Mouse (Mus musculus): ENCODE measurements at regions not wholly inside any gene's neighbourhood (a gene's known extent, or its start where the extent isn't known, plus 50 kb on each side); places are given as distances from the start of the nearest gene placed in this dataset.

GRCm38 (mm10) chr12:110154963-110155325 lies 123.9 kb upstream of the Dio3 start:
- Histone ChIP-seq H3K9me3 (replicated peaks; ENCODE audit: low read length) (peaks cover 76% of the 10 kb centered on the region), H3K4me2 (ENCODE audit: insufficient read depth, low read depth, poor library complexity, severe bottlenecking) (no peak overlapping the region)

GRCm38 (mm10) chr12:110156441-110156840 lies 122.4 kb upstream of the Dio3 start:
- no peaks in the 10 kb centered on the region for H3K36me3 ChIP-seq (replicated peaks in 1 of 2; ENCODE audit: control insufficient read depth in 1 of 2, insufficient read depth in 1 of 2, low read length in 1 of 2)
- in situ Hi-C loops (cut with MboI; ENCODE audit: low pct_ligation_motif_present, low pct_unique_long_range_greater_than_20kb, low sequenced_read_pairs) (no loop called here), dilution Hi-C loops (cut with MboI; ENCODE audit: extremely low pct_ligation_motif_present, extremely low pct_unique_long_range_greater_than_20kb, low sequenced_read_pairs) (no loop called here)
- H3K4me2 ChIP-seq (ENCODE audit: insufficient read depth, low read depth, poor library complexity, severe bottlenecking): no peak overlapping the region
- H3K27ac ChIP-seq (ENCODE audit: insufficient read depth, low read depth): no peak overlapping the region
- H3K4me3 ChIP-seq (replicated peaks in 1 of 3; ENCODE audit: low read depth in 2 of 3, low read length in 2 of 3, poor library complexity in 1 of 3): no peak overlapping the region
- no peak for TF ChIP-seq MYC (IDR thresholded peaks at IDR 0.05; ENCODE audit: low read depth, low read length)
- peaks cover 77% of the 10 kb centered on the region for H3K9me3 ChIP-seq (replicated peaks; ENCODE audit: low read length)
- no peaks in the 10 kb centered on the region for H3K27me3 ChIP-seq (replicated peaks)
- DNase-seq (ENCODE audit: extremely low read depth): no peak
- no peak overlapping the region for H3K9ac ChIP-seq (ENCODE audit: insufficient read depth, low read depth)
- no peaks in the 10 kb centered on the region for H3K4me1 ChIP-seq (ENCODE audit: control insufficient read depth in 1 of 2, insufficient read depth in 2 of 2)
- no peaks in the 10 kb centered on the region for H3K79me2 ChIP-seq (replicated peaks; ENCODE audit: control insufficient read depth, extremely low read depth, insufficient read depth, poor library complexity, severe bottlenecking)

More at GRCm38 (mm10) chr12:110154963-110155325, 123.9 kb upstream of the Dio3 start:
- in situ Hi-C loops (cut with MboI; ENCODE audit: low pct_ligation_motif_present, low pct_unique_long_range_greater_than_20kb, low sequenced_read_pairs) (no loop called here), dilution Hi-C loops (cut with MboI; ENCODE audit: extremely low pct_ligation_motif_present, extremely low pct_unique_long_range_greater_than_20kb, low sequenced_read_pairs) (no loop called here)
- no peak for DNase-seq (ENCODE audit: extremely low read depth)
- no peaks in the 10 kb centered on the region for H3K4me1 ChIP-seq (ENCODE audit: control insufficient read depth in 1 of 2, insufficient read depth in 2 of 2)
- no peak overlapping the region for H3K27ac ChIP-seq (ENCODE audit: insufficient read depth, low read depth)
- no peaks in the 10 kb centered on the region for H3K27me3 ChIP-seq (replicated peaks)
- no peak overlapping the region for H3K9ac ChIP-seq (ENCODE audit: insufficient read depth, low read depth)
- no peak for TF ChIP-seq EP300 (IDR thresholded peaks at IDR 0.05; ENCODE audit: low read length)
- no peak for TF ChIP-seq ZKSCAN1 (IDR thresholded peaks at IDR 0.05; ENCODE audit: borderline replicate concordance, low read depth, low read length)
- TF ChIP-seq RCOR1 (conservative IDR thresholded peaks at IDR 0.05; ENCODE audit: low read depth, low read length): no peak
- no peak for TF ChIP-seq BHLHE40 (IDR thresholded peaks at IDR 0.05; ENCODE audit: low read depth, low read length)
- TF ChIP-seq ETS1 (conservative IDR thresholded peaks at IDR 0.05; ENCODE audit: low read depth, low read length): no peak
- no peak for TF ChIP-seq JUN (IDR thresholded peaks at IDR 0.05; ENCODE audit: insufficient read depth, low read depth, low read length)
- no peak for TF ChIP-seq HCFC1 (IDR thresholded peaks at IDR 0.05; ENCODE audit: low read depth, low read length)
- TF ChIP-seq MAFK (IDR thresholded peaks at IDR 0.05; ENCODE audit: insufficient replicate concordance, low read length): no peak
- no peak for TF ChIP-seq CHD2 (IDR thresholded peaks at IDR 0.05; ENCODE audit: low read length)
- no peak for TF ChIP-seq NRF1 (IDR thresholded peaks at IDR 0.05; ENCODE audit: low read depth, low read length)
- no peaks in the 10 kb centered on the region for H3K79me2 ChIP-seq (replicated peaks; ENCODE audit: control insufficient read depth, extremely low read depth, insufficient read depth, poor library complexity, severe bottlenecking)
- H3K36me3 ChIP-seq (replicated peaks in 1 of 2; ENCODE audit: control insufficient read depth in 1 of 2, insufficient read depth in 1 of 2, low read length in 1 of 2): no peaks in the 10 kb centered on the region
- H3K4me3 ChIP-seq (replicated peaks in 1 of 3; ENCODE audit: low read depth in 2 of 3, low read length in 2 of 3, poor library complexity in 1 of 3): peak overlapping the region in 1 of 3 experiments; percentile 22

DNA sequence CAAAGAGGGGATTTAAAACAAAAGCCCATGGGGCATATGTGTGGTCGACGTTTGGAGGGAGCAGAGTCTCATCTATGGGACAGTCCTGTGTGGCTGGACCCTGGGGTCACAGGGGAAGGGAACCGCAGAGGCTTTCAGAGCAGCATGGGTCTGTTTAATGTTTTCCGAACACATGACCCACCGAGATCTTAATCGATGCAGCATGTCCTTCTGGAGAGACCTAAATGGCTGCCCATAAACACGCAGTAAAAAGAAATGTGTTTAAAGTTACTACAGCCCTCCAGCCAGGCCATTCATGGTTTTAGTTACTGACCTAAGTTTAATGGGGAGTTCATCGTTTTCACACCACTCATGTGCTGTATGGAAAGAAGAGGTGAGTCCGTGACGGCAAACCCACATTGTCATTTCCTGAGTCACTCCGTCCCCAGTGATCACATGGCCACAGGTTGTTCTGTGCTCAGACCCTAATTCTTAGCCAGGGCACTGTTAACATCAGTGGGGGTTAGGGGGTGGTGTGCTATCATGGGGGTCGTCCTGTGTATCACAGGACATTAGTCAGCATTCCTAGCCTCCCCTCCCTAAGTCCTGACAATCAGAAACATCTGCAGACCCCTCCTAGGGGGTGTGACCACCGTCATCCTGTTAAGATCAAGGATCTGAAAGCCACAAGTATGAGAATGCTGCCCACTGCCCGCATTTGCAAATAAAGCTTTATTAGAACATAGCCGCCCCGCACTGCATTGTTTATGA lies 120.7 kb upstream of the Dio3 start:
- TF ChIP-seq NELFE (IDR thresholded peaks at IDR 0.05; ENCODE audit: low read depth, low read length) (no peak), RAD21 (IDR thresholded peaks at IDR 0.05; ENCODE audit: low read depth, low read length) (no peak), PAX5 (IDR thresholded peaks at IDR 0.05; ENCODE audit: low read length) (no peak), MXI1 (IDR thresholded peaks at IDR 0.05; ENCODE audit: low read depth, low read length) (no peak), SIN3A (IDR thresholded peaks at IDR 0.05; ENCODE audit: low read length) (no peak), JUND (conservative IDR thresholded peaks at IDR 0.05; ENCODE audit: low read depth, low read length) (no peak), ZMIZ1 (IDR thresholded peaks at IDR 0.05; ENCODE audit: low read depth, low read length) (no peak), CHD1 (IDR thresholded peaks at IDR 0.05; ENCODE audit: low read depth, low read length) (no peak), UBTF (IDR thresholded peaks at IDR 0.05; ENCODE audit: low read depth, low read length) (no peak), SMC3 (IDR thresholded peaks at IDR 0.05; ENCODE audit: low read depth, low read length) (no peak), POLR2A (IDR thresholded peaks at IDR 0.05; ENCODE audit: low read depth, low read length) (no peak), ETS1 (conservative IDR thresholded peaks at IDR 0.05; ENCODE audit: low read depth, low read length) (no peak), JUN (IDR thresholded peaks at IDR 0.05; ENCODE audit: insufficient read depth, low read depth, low read length) (no peak), IRF4 (IDR thresholded peaks at IDR 0.05; ENCODE audit: low read depth, low read length) (no peak)
- Histone ChIP-seq H3K79me2 (replicated peaks; ENCODE audit: control insufficient read depth, extremely low read depth, insufficient read depth, poor library complexity, severe bottlenecking) (no peaks in the 10 kb centered on the region), H3K36me3 (replicated peaks in 1 of 2; ENCODE audit: control insufficient read depth in 1 of 2, insufficient read depth in 1 of 2, low read length in 1 of 2) (no peaks in the 10 kb centered on the region), H3K4me1 (ENCODE audit: control insufficient read depth in 1 of 2, insufficient read depth in 2 of 2) (no peaks in the 10 kb centered on the region), H3K4me2 (ENCODE audit: insufficient read depth, low read depth, poor library complexity, severe bottlenecking) (no peak overlapping the region), H3K9ac (ENCODE audit: insufficient read depth, low read depth) (no peak overlapping the region), H3K27ac (ENCODE audit: insufficient read depth, low read depth) (no peak overlapping the region), H3K9me3 (replicated peaks; ENCODE audit: low read length) (peaks cover 81% of the 10 kb centered on the region), H3K27me3 (replicated peaks) (no peaks in the 10 kb centered on the region), H3K4me3 (replicated peaks in 1 of 3; ENCODE audit: low read depth in 2 of 3, low read length in 2 of 3, poor library complexity in 1 of 3) (no peak overlapping the region)
- no peak for DNase-seq (ENCODE audit: extremely low read depth)
- in situ Hi-C loops (cut with MboI; ENCODE audit: low pct_ligation_motif_present, low pct_unique_long_range_greater_than_20kb, low sequenced_read_pairs): no loop called here
- dilution Hi-C loops (cut with MboI; ENCODE audit: extremely low pct_ligation_motif_present, extremely low pct_unique_long_range_greater_than_20kb, low sequenced_read_pairs): no loop called here

Measured in CH12.LX (cell line).